Mouse (Mus musculus) left cerebral cortex, adult 6 months (tissue): ENCODE measurements around the gene Pygl. TPM values are rescaled to one million over a fixed set of nuclear protein-coding genes. Genes with fewer than 3 reads are reported as not detected.

Experiments
- long read RNA-seq, 2 experiments: library from polyadenylated mRNA; unstranded; transcript quantifications; one replicate each; pipeline ENCODE4 v2.0.0; 2019 to 2020
- polyA plus RNA-seq: library from polyadenylated mRNA; unstranded; fragments of <200 nt; fragmentation: Nextera tagmentation; gene quantifications from 2 replicates; pipeline ENCODE4 v1.2.3, GENCODE M21; 2021

The Pygl gene
- polyA plus RNA-seq, result 2.7 and 3.2 TPM in 2 replicates
- long read RNA-seq, experiment 1, transcript Pygl-201 (20 exons, 2,825 nt), result major isoform, 15 of 19 reads
- long read RNA-seq, experiment 1, partial matches to known transcripts, result 2 of 19 reads
- long read RNA-seq, experiment 1, other reads (novel, unspliced or antisense), result 2 of 19 reads
- long read RNA-seq, experiment 2, transcript Pygl-201 (20 exons, 2,825 nt), result major isoform, 5 of 5 reads
- long read RNA-seq, experiment 2, partial matches to known transcripts, result 0 of 5 reads
- long read RNA-seq, experiment 2, other reads (novel, unspliced or antisense), result 0 of 5 reads

DNA sequence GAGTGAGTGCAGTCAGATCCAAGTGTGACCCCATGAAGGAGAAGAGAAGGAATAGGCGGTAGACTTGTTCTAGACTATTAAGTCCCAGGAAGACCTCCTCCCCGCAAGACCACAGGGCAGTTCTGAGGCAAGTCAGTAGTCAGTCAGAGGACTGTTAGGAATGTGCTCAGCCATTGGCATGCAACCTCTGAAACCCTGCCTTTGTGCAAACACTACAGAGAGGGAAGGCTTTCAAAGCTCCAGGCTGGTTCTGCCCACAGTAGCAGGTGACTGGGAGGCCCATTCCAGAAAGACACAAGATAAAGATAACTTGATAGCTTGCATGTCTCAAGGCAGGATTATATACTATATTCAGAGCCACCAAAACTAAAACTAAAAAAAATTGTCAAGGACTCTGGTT is at the start of gene Pygl:
TSS of gene Pygl (minus strand) at position 195 of the 400 bp plus-strand sequence.

DNA sequence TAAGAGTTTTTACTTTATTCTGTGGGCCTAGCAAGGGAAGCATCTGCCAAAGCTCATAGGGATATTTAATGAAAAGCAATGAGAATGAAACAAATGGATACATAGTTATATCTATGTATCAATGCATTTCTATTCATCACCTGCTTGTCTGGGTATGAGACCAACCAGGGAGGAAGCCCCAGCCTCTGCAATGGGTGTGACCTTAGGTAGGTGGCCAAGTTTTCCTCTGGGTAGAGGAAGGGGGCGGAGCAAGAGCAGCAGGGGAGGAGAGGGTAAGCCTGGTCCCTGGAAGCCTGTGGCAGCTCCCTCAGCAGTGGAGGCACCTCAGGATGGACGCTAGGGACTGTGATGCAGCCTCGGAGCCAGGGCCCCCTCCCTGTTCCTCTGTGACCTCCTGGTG is 77.4 kb downstream of the Pygl start, which contains the start of gene Abhd12b:
TSS of gene Abhd12b (plus strand) at position 301 of the 400 bp plus-strand sequence.

Other genes starting within 250 kb of the Pygl start
- 0.21 and 0.48 TPM in 2 replicates for gene Sav1, start 244.5 kb downstream of the Pygl start, polyA plus RNA-seq
- gene Nin, start 117.8 kb downstream of the Pygl start, polyA plus RNA-seq, result 3.2 and 3.9 TPM in 2 replicates
- gene Abhd12b, start 77.3 kb downstream of the Pygl start, polyA plus RNA-seq, result not detected in 2 replicates
- gene Trim9, start 116.1 kb upstream of the Pygl start, polyA plus RNA-seq, result 66.6 and 69.5 TPM in 2 replicates
- gene Tmx1, start 221.6 kb upstream of the Pygl start, polyA plus RNA-seq, result 25.8 and 28.5 TPM in 2 replicates